Mouse (Mus musculus): ENCODE results near the gene 5730596B20Rik.

DNA sequence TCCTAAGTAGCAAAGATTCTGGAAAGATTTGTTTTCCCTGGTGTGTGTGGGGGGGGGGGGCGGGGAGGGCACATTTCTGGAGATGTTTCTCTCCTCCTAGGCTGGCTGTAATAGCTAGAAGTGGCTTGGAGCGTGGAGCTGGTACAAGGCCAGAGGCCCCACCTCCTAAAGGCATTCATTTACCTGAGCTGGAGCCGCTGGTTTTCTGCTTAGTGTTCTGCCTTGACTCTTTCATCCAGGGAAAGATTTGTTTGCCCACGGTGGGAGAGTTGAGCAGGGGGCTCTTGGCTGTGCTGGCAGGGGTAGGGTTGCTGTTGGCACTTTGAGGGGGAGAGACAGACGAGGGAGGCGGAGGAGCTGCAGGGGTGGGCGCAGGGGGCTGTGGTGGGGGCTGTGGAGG lies 5.4 kb upstream of the 5730596B20Rik start:
- TF ChIP-seq GATA1 (IDR thresholded peaks at IDR 0.05; ENCODE audit: low read length) (no peak), TAL1 (IDR thresholded peaks at IDR 0.05; ENCODE audit: low read length) (no peak)

All from erythroblast, embryonic 14.5 days (primary cell).